Mouse (Mus musculus) large intestine, adult 2 months (tissue): ENCODE measurements around the gene Sspn. TPM values are rescaled to one million over a fixed set of nuclear protein-coding genes. Genes with fewer than 3 reads are reported as not detected.

Source experiments
- DNase-seq: peaks from one replicate; pipeline ENCODE4 v3.0.0-alpha.2; 2012; ENCODE audit warnings: low read depth, low spot score
- whole genome bisulfite sequencing: fragments of 180-500 bp; shearing (Covaris S2); methylation state at CpG from one replicate; pipeline ENCODE4 v1.1.7; 2018; 5-methylcytosine and 5-hydroxymethylcytosine counted together
- polyA plus RNA-seq: library from polyadenylated mRNA; depleted of rRNA; stranded (reverse); fragments of >200 nt; gene quantifications from 2 replicates; pipeline ENCODE4 v1.2.3, GENCODE M21; 2012; rRNA removed

The Sspn gene
- 3.6 and 3.7 TPM in 2 replicates for polyA plus RNA-seq

DNA sequence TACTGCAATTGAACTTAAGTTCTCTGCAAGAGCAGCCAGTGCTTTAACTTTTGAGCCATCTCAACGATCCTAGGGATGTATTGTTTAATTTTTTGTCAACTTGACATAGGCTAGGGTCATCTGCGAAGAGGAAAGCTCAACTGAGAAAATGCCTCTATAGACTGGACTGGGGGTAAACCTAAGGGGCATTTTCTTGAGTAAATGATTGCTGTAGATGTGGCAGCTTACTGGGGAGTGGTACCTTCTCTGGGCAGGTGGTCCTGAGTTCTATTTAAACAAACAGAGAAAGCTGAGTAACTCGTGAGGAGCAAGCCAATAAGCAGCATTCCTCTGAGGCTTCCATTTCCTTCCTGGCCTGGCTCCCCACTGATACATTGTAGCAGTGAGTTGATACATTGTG lies at the start of gene Sspn:
TSS of gene Sspn (plus strand) at position 301 of the 400 bp plus-strand sequence.
- DNase-seq = no peak
- WGBS = 65% methylated on average over 3 of the region's 3 CpGs

- no peak for DNase-seq
- 64% methylated on average over 1 of the region's 1 CpGs for WGBS
These were observed 48.4 kb upstream of the Sspn start for GRCm38 (mm10) chr6:145883010-145883409.

DNA sequence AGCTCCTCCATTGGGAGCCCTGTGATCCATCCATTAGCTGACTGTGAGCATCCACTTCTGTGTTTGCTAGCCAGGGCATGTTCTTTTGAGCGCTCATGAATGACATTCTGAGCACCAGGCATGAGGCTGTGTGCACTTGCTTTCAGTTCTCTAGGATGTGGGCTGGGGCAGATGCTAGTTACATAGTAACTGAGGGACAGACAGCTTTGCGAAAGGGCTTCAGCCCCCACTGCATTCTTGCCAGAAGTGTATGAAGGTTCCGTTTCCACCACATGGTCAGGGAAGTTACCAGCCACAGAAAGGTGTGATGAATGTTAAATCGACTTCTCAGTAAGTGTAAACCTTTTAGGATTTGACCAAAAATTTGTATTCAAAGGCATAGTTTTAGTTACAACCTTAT lies 47.8 kb upstream of the Sspn start:
- no peak for DNase-seq
- WGBS = 62% methylated on average over 4 of the region's 4 CpGs

- WGBS = 64% methylated on average over 4 of the region's 4 CpGs
- DNase-seq = no peak
These were observed 46.4 kb upstream of the Sspn start for GRCm38 (mm10) chr6:145885069-145885468.

DNA sequence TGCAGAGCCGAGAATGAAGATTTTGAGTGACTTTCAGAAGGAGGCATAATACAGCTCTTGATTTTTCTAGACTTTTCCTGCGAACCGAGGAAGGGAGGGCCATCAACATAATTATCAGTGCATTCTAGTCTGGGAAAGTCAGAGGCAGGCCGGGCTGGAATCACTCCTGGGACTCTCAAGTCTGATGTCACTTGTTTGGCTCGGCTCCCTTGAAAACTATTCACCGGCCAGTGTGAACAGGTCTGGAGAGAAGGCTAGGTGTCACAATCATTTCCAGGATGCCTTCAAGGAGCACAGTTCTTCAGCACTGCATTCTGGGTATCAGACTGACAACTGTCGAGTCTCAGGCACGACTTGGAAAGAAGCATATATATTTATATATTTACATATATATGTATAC lies 45.2 kb upstream of the Sspn start:
- 65% methylated on average over 8 of the region's 8 CpGs for WGBS
- DNase-seq = no peak

DNA sequence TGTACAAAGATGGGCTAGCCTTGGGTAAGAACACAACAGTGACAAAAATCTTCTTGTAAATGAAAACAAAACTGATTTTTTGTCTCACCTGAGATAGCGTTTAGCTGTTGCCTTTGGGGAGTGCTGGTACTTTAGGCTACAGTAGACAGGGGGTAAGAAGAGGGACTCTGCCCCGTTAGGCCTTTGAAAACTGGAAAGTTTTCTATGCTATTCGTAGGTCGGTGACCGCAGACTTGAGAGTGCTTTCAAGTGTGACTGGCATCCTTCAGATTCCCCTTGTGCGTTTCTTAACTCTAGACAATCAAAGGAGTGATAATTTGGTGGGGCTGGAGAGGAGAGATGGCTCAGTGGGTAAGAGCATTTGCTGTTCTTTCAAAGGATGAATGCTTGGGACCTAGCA lies 43.7 kb upstream of the Sspn start:
- DNase-seq = no peak
- 84% methylated on average over 6 of the region's 6 CpGs for WGBS

- DNase-seq = no peak
- WGBS = 76% methylated on average over 11 of the region's 11 CpGs
These were observed 39.5 kb upstream of the Sspn start for GRCm38 (mm10) chr6:145891951-145892350.

- no peak for DNase-seq
- WGBS = 93% methylated on average over 20 of the region's 20 CpGs
These were observed 38.8 kb upstream of the Sspn start for GRCm38 (mm10) chr6:145892381-145893265.

DNA sequence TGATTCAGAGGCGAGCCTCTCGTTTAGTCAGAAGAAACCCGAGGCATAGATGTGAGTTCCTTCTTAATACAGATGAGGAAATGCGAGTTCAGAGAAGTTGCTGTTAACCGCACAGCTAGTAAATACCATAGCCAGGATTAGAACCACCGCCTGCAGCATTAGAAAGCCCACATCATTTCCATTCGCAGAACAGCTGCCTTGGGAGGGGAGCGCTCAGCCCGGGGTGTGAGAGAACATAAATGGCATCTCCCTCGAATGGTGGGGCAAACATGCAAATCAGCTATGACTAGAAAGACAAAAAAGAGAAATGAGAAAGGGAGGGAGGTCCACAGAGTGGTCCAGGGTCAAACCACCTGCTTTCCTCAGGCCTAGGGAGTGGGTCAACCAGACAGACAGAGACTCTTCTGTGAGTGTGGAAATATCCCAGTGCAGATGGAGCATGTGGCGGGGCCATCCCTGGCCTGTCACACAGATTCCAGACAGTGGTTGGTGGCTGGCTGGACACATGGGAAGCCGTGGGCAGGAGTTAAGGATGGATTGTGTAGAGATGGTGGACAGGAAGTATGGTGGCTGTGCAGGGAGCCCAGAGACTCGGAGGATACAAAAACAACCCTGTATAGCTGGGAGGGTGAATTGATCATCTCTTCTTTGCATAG lies 37.9 kb upstream of the Sspn start:
- 71% methylated on average over 13 of the region's 13 CpGs for WGBS
- DNase-seq = no peak

DNA sequence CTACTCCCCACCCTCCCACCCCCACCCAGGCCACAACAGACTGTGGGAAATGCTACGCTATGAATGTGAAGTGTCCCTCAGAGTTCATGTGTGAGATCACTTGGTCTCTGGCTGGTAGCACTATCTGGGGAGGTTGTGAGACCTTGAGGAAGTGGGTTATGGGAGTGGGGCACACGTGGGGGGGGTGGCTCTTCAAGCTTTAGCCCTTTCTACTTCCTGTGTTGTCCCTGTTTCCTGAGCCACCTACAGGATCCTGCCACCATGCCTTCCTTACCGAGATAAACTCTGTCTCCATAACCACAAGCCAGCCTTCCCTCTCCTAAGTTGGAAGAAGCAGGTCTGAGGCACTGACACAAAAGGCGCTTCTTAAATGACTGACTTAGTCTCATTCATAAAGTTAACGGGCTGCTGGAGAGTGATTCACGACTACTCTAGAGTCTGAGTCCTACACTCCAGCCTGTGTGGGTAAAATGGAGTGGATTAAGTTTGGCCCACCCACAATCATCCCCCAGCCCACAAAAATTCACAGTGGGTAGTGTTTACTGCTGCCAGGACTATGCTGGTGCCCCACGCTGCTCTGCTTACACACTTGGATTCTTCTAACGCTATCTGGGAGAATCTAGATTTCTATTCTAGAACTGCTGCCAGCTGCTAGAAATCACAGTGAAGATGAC lies 36.6 kb upstream of the Sspn start:
- whole genome bisulfite sequencing = 60% methylated on average over 8 of the region's 8 CpGs
- no peak for DNase-seq

DNA sequence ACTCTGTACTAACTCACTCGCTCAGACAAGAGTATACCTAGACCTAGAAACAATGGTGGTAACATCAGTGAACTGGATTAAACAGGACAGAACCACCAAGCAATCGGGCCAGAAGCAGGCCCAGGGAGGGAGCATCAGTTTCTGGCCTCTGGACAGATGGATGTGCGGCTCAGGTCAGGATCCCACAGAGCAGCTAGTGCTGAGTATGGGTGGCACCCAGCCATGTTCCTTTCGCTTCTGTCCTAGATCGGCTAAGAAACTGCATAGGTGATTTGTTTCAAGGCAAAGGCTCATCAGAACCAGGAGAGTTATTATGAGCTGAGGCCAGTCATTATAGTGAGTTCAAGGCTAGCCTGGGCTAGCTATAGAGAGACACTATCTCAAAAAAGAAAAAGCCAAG lies 27.3 kb upstream of the Sspn start:
- DNase-seq = no peak
- 95% methylated on average over 5 of the region's 5 CpGs for WGBS

DNA sequence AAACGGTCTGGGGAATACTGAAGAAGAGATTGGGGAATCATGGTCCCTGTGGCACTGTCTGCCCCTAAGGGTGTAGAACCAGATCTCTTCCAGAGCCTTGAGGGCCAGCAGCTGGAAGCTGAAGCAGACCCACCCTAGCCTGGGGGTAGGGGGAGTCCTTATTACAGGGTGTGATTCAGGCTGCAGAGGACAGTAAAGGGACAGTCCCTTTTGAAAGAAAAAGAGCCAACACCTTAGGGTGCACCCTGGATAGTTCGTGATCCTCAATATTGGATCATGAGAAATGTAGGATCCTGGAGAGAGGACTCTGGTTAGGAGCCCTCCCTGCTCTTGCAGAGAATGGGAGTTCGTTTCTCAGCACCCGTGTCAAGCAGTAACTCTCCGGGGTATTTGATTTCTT lies 26.8 kb upstream of the Sspn start:
- 74% methylated on average over 5 of the region's 5 CpGs for WGBS
- DNase-seq = no peak

- 61% methylated on average over 7 of the region's 7 CpGs for WGBS
- no peak for DNase-seq
These were observed 25.1 kb upstream of the Sspn start for GRCm38 (mm10) chr6:145906096-145906890.

DNA sequence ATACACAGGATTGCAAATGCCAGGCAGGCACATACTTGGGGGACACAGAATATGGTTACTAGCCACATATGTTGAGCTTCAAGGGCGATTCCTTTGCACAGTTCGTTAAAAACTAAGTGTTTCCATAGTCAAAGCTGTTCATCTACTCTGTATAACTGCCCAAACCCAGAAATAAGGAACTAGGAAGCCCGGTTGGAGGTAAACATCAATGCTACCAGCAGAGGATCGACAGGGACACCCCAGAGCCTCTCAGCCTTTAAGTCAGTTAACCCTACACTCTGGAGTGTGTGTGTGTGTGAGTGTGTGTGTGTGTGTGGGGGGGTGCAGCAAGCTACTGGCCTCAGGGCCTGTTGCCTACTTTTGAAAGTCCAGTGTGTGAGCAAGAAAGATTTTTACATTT lies 21.5 kb upstream of the Sspn start:
- no peak for DNase-seq
- 45% methylated on average over 4 of the region's 4 CpGs for WGBS

- 72% methylated on average over 3 of the region's 3 CpGs for WGBS
- no peak for DNase-seq
These were observed 20.7 kb upstream of the Sspn start for GRCm38 (mm10) chr6:145910469-145911426.

DNA sequence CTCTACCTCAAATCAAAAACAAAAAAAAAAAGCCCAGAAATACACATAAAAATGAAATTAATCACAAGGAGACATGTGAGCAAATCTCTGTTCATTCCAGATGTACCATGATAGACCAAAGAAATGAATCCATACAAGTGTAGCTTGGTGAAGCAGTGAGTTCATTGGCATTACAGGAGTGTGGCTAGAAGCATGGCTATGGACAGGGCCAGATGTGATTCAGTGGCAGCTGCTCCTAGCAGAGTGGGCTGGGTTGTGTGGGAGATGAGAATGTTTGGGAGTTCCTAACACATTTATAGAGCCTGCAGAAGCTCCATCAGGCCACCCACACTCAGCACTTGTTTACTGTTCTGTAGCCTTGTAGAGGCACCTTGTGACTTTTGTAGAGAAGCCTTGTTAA lies 19.2 kb upstream of the Sspn start:
- DNase-seq = no peak

DNA sequence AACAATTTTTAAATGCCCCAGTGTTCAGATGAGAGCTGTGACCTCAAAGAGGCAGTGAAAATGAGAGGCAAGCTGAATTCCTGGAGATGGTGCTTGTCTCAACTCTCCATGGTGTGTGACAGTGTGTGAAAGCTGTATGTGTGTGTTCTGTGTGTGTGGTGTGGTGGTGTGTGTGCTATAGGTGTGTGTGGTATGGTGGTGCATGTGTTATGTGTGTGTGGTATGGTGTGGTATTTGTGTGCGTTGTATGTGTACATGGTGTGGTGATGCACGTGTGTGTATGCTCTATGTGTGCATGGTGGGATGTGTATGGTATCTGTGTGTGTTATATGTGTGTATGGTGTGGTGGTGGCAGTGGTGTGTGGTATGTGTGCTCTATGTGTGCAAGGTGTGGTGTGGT lies 16.0 kb upstream of the Sspn start:
- WGBS = 86% methylated on average over 2 of the region's 2 CpGs

GRCm38 (mm10) chr6:145916401-145916800 lies 15.0 kb upstream of the Sspn start:
- 62% methylated on average over 6 of the region's 6 CpGs for whole genome bisulfite sequencing
- no peak for DNase-seq

More for the DNA sequence above, 16.0 kb upstream of the Sspn start:
- DNase-seq = no peak

- 49% methylated on average over 5 of the region's 5 CpGs for WGBS
- DNase-seq = no peak
These were observed 13.2 kb upstream of the Sspn start for GRCm38 (mm10) chr6:145918236-145918635.
